Mouse (Mus musculus): ENCODE measurements around the gene Speer4d. TPM values are rescaled to one million over a fixed set of nuclear protein-coding genes. Genes with fewer than 3 reads are reported as not detected.
A peak's percentile ranks its signal among the peaks of the same experiment; 100 is the strongest.
"Not testable (repeated sequence)": the region's sequence is repeated elsewhere in the genome, so short reads cannot be mapped to it uniquely, and the experiment has no call there.

The Speer4d gene
- polyA plus RNA-seq, 1 experiment from 2014 or later: not detected

DNA sequence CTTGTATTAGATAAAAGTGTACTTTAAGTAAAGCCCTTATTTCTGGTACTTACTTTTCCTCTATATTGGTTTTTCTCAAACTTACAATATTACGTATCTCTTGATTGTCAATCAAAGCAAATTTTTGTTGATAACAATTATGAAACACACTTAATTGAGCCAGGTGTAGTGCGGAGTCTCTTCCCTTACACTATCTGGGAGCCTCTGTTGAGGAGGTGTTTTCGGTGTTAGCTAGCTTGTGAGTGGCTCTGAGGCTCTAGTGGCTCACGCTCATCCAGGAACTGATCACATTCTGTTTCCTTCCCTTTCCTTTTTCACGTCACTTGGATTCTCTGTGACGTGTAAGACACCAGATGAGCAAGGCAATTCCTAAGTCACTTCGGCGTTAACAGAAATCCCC is 15.3 kb upstream of the Speer4d start:
- not testable (repeated sequence) for H3K4me2 ChIP-seq; H3K4me3 ChIP-seq (replicated peaks); H3K27ac ChIP-seq (replicated peaks); H3K4me1 ChIP-seq; H3K36me3 ChIP-seq; H3K27me3 ChIP-seq (replicated peaks); ATAC-seq (ENCODE audit: low FRiP score); H3K9ac ChIP-seq (replicated peaks)
- H3K9me3 ChIP-seq (replicated peaks): peaks cover 36% of the 10 kb centered on the region
- WGBS: 74% methylated on average over 8 of the region's 8 CpGs

DNA sequence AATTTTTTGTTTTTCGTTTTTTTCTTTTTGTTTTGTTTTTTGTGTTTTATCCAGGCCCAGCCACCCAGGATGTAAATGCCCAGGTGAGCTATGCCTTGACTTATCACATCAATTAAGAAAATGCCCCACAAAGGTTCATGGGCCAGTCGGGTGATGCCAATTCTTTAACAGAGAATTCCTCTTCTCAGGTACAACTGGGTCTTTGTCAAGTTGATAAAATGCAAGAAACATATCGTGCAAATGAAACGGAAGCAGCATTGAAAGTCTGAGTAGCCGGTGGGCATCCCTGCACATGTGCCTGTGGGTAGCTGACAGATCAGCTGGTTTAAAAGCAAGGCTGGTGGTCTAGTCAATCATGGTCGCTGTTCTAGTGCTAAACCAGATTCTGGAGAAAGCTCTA is 12.2 kb upstream of the Speer4d start:
- ATAC-seq (ENCODE audit: low FRiP score): peak; percentile 28; the same call in 1 of the 2 replicates
- peaks cover 21% of the 10 kb centered on the region for H3K9me3 ChIP-seq (replicated peaks)
- H3K9ac ChIP-seq (replicated peaks); H3K27me3 ChIP-seq (replicated peaks); H3K4me2 ChIP-seq; H3K4me1 ChIP-seq; H3K4me3 ChIP-seq (replicated peaks); H3K36me3 ChIP-seq; H3K27ac ChIP-seq (replicated peaks): not testable (repeated sequence)
- 65% methylated on average over 6 of the region's 6 CpGs for WGBS

DNA sequence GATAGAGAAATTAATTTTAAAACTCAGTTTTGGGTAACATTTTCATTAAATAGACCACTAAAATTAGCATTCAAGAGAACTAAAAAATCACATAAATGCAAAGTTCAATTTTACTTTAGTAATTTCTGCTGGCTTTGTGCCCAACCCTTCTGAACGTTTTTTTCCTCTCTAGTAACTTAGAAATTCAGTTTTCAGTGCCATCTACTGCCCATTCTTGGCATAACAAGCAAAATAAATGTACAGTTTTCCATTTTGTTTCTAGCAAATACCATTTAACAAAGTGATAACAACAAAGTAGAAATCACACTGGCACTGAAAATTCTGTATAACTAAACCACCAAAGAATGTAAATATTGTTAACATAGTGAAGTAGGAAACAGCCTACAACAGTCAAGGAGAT is 8.2 kb upstream of the Speer4d start:
- H3K4me1 ChIP-seq; ATAC-seq (ENCODE audit: low FRiP score); H3K27me3 ChIP-seq (replicated peaks); H3K36me3 ChIP-seq; H3K4me2 ChIP-seq; H3K4me3 ChIP-seq (replicated peaks); H3K9ac ChIP-seq (replicated peaks); H3K27ac ChIP-seq (replicated peaks): not testable (repeated sequence)
- H3K9me3 ChIP-seq (replicated peaks): peaks cover 14% of the 10 kb centered on the region
- WGBS: 5% methylated on average over 1 of the region's 1 CpGs

DNA sequence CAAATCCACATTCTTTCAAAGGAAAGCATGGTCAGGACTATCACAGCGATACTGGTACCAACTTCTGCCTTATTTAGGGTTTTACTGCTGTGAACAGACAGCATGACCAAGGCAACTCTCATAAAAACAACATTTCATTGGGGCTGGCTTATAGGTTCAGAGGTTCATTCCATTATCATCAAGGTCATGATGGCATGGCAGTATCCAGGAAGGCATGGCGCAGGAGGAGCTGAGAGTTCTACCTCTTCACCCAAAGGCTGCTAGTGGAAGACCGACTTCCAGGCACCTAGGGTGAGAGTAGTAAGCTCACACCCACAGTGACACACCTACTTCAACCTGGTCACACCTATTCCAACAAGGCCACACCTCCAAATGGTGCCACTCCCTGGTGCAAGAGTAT is 2.7 kb upstream of the Speer4d start:
- not testable (repeated sequence) for H3K9ac ChIP-seq (replicated peaks); ATAC-seq (ENCODE audit: low FRiP score); H3K27me3 ChIP-seq (replicated peaks); H3K4me2 ChIP-seq; H3K36me3 ChIP-seq; H3K4me3 ChIP-seq (replicated peaks); H3K4me1 ChIP-seq; H3K27ac ChIP-seq (replicated peaks)
- peaks cover 12% of the 10 kb centered on the region; the same call in 1 of the 2 replicates for H3K9me3 ChIP-seq (replicated peaks)
- WGBS: 82% methylated on average over 3 of the region's 3 CpGs

DNA sequence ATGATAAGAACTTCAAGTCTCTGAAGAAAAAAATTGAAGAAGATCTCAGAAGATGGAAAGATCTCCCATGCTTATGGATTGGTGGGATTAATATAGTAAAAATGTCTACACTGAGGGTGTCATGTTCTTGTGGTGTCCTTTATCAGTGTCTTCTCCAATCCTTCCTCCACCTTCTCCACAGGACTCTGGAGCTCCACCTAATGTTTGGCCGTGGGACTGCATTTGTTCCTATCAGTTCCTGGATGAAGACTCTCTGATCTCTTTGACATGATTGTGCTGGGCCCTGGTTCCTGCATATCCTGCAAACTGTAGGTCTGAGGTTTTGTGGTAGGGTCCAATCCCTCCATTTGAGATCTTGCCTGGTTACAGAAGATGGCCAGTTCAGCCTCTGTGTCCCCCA is 9.3 kb downstream of the Speer4d start:
- not testable (repeated sequence) for H3K4me1 ChIP-seq; H3K27ac ChIP-seq (replicated peaks); ATAC-seq (ENCODE audit: low FRiP score); H3K4me2 ChIP-seq; H3K4me3 ChIP-seq (replicated peaks); H3K9me3 ChIP-seq (replicated peaks); H3K9ac ChIP-seq (replicated peaks); H3K36me3 ChIP-seq; H3K27me3 ChIP-seq (replicated peaks)
- 17% methylated on average over 1 of the region's 1 CpGs for WGBS

DNA sequence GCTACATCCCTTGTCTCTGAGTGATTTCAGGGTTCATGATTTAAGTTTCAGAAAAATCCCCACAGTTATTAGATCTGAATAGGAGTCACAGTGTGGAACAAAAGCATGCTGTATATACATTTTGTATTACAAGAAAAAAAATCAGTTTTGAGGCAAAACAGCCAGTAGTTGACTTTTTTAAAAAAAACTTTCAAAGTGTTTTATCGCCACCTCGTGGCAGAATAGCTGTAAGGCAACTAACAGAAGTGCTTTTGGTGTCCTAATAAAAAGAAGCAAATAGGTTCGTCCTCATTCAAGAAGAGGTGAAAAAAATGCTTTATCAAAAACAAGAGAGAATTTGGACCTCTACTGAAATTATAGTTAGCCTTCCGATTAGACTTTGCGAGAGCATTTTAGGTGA is 11.2 kb downstream of the Speer4d start:
- not testable (repeated sequence) for H3K4me2 ChIP-seq
- 33% methylated on average over 5 of the region's 5 CpGs for WGBS

DNA sequence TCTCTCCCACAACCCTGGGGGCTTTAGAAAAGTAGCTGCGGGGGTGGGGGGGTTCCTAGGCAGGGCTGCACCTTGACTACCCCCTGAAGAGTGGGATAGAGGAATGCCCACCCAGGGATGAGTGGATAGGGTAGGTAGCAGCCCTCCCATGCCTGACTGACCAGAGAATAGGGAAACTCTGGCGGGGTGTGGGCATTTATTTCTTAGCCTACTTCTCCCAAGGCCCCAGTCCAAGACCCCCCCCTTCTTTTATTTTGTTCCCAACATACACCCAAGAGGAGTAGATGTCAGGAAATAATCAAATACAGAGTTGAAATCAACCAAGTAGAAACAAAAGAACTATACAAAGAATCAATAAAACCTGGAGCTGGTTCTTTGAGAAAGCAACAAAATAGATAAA is 18.8 kb downstream of the Speer4d start:
- H3K27me3 ChIP-seq (replicated peaks); H3K4me1 ChIP-seq; H3K4me3 ChIP-seq (replicated peaks); H3K36me3 ChIP-seq; H3K4me2 ChIP-seq; H3K27ac ChIP-seq (replicated peaks); H3K9ac ChIP-seq (replicated peaks): not testable (repeated sequence)
- WGBS: 66% methylated on average over 2 of the region's 2 CpGs
- peak; percentile 55; the same call in 1 of the 2 replicates for ATAC-seq (ENCODE audit: low FRiP score)
- H3K9me3 ChIP-seq (replicated peaks): peaks cover 12% of the 10 kb centered on the region; the same call in 1 of the 2 replicates

More for the DNA sequence above, 11.2 kb downstream of the Speer4d start:
- not testable (repeated sequence) for H3K36me3 ChIP-seq; H3K9ac ChIP-seq (replicated peaks); H3K27me3 ChIP-seq (replicated peaks); H3K27ac ChIP-seq (replicated peaks); ATAC-seq (ENCODE audit: low FRiP score); H3K4me3 ChIP-seq (replicated peaks); H3K4me1 ChIP-seq; H3K9me3 ChIP-seq (replicated peaks)

DNA sequence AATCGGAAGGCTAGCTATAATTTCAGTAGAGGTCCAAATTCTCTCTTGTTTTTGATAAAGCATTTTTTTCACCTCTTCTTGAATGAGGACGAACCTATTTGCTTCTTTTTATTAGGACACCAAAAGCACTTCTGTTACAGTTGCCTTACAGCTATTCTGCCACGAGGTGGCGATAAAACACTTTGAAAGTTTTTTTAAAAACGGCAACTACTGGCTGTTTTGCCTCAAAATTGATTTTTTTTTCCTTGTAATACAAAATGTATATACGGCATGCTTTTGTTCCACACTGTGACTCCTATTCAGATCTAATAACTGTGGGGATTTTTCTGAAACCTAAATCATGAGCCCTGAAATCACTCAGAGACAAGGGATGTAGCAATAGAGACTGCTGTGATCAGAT is 26.8 kb downstream of the Speer4d start:
- not testable (repeated sequence) for H3K4me1 ChIP-seq; H3K4me2 ChIP-seq; H3K36me3 ChIP-seq; H3K4me3 ChIP-seq (replicated peaks); H3K27ac ChIP-seq (replicated peaks); ATAC-seq (ENCODE audit: low FRiP score); H3K27me3 ChIP-seq (replicated peaks); H3K9me3 ChIP-seq (replicated peaks); H3K9ac ChIP-seq (replicated peaks)
- WGBS: 28% methylated on average over 6 of the region's 6 CpGs

DNA sequence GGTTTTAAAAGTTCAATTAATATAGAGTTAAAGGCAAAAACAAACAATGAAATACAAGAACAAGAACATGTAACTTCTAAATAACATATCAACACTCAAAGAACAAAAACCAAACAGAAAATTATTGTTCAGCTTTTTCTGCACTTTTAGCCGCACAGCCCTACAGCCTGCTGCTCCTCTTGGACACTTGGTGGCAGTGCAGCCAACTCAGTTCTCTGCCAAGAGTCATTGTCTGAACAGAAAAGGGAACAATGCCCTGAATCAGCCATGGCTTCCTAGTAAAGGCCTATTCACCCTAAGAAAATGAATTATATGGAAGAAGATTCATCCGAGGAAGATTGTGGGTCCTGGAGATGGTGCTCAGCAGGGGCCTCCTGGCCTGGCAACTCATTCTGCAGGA is 33.5 kb downstream of the Speer4d start:
- WGBS: 54% methylated on average over 2 of the region's 2 CpGs
- H3K27me3 ChIP-seq (replicated peaks); H3K36me3 ChIP-seq; H3K9ac ChIP-seq (replicated peaks); H3K4me2 ChIP-seq; H3K4me1 ChIP-seq; ATAC-seq (ENCODE audit: low FRiP score); H3K4me3 ChIP-seq (replicated peaks); H3K9me3 ChIP-seq (replicated peaks); H3K27ac ChIP-seq (replicated peaks): not testable (repeated sequence)

DNA sequence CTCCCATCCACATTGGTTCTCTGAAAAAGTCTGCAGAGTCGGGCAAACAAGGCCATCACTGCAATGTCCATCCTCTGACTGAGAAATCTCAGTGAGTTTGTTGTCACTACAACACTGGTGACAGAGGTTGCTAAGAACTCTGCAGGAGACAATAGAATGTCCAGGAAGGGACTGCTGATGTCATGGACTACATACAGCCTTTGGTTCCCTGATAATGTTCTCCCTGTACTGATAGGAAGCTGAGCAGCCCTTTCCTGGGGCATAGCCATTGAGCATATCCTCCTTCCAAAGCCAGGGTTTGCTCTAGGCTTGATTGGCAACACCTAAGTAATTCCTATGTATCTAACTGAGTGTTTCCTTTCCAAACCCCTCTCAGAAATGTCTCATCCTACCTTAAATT is 38.1 kb downstream of the Speer4d start, which contains the start of gene 4930572O03Rik:
Gene 4930572O03Rik, minus strand, starts transcription at position 101 of the 400 bp plus-strand sequence.
- H3K4me1 ChIP-seq; H3K36me3 ChIP-seq; ATAC-seq (ENCODE audit: low FRiP score); H3K9me3 ChIP-seq (replicated peaks); H3K4me3 ChIP-seq (replicated peaks); H3K27me3 ChIP-seq (replicated peaks); H3K4me2 ChIP-seq; H3K27ac ChIP-seq (replicated peaks); H3K9ac ChIP-seq (replicated peaks): not testable (repeated sequence)
- 79% methylated on average over 1 of the region's 1 CpGs for WGBS

DNA sequence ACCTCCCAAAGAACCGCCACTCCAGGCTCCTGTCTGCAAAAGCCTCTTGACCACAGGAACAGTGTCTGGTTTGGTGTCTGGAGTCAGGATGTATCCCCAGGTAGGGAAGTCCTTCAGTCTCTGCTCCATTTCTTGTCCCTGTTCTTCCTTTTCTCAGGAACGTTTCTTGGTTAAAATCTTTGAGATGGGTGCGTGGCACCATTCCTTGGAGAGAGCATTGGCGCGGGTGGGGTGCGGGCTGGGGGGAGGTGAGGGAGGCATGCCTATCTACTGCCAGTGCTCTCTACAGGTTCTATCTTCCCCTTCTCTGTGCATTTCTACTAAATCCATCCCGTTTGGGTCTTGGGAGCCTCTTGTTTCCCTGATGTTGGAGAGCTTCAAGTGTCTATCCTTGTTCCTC is 45.0 kb downstream of the Speer4d start:
- not testable (repeated sequence) for H3K36me3 ChIP-seq; ATAC-seq (ENCODE audit: low FRiP score); H3K9me3 ChIP-seq (replicated peaks); H3K4me1 ChIP-seq; H3K4me2 ChIP-seq; H3K27me3 ChIP-seq (replicated peaks); H3K27ac ChIP-seq (replicated peaks); H3K9ac ChIP-seq (replicated peaks); H3K4me3 ChIP-seq (replicated peaks)
- 71% methylated on average over 7 of the region's 7 CpGs for WGBS

DNA sequence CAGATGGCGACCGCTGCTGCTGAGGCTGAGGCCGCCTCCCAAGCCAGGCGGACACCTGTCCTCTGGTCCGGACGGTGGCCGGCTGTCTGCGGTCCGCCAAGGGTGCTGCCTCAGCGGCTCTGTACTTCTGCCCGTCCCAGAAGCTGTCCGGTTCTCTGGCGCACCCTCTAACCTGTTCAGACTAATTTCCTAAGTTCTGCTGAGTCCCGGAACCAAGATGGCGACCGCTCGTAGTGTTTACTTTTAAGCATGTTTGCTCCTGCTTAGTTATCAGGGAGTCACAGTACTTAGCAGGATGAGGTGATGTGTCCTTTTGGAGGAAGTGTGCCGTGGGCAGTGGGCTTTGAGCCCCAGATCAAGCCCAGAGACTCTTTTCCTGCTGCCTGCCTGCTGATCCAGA is 51.9 kb downstream of the Speer4d start:
- not testable (repeated sequence) for H3K4me2 ChIP-seq; H3K9me3 ChIP-seq (replicated peaks); H3K4me1 ChIP-seq; ATAC-seq (ENCODE audit: low FRiP score); H3K4me3 ChIP-seq (replicated peaks); H3K27me3 ChIP-seq (replicated peaks); H3K36me3 ChIP-seq; H3K9ac ChIP-seq (replicated peaks); H3K27ac ChIP-seq (replicated peaks)
- 87% methylated on average over 9 of the region's 18 CpGs for WGBS
